Mouse (Mus musculus) ovary, adult 18-20 months (tissue): ENCODE measurements around the gene Psmf1.

ENCODE experiments used
- DNase-seq: peaks from one replicate; pipeline ENCODE4 v3.0.0; 2022; ENCODE audit warnings: low spot score, mixed read lengths

Psmf1 gene

GRCm38 (mm10) chr2:151735422-151735821 lies 8.6 kb downstream of the Psmf1 start:
- no peak for DNase-seq

GRCm38 (mm10) chr2:151733151-151733865 lies 10.7 kb downstream of the Psmf1 start:
- no peak for DNase-seq

GRCm38 (mm10) chr2:151724094-151724493 lies 19.9 kb downstream of the Psmf1 start:
- no peak for DNase-seq

GRCm38 (mm10) chr2:151716318-151717055 lies 27.5 kb downstream of the Psmf1 start:
- DNase-seq: no peak

- DNase-seq: no peak
Observed at GRCm38 (mm10) chr2:151715526-151715925, 28.5 kb downstream of the Psmf1 start.

GRCm38 (mm10) chr2:151712647-151713046 lies 31.3 kb downstream of the Psmf1 start:
- DNase-seq: no peak

- no peak for DNase-seq
Observed at GRCm38 (mm10) chr2:151702851-151703190, 41.2 kb downstream of the Psmf1 start.

- DNase-seq: peak; percentile 13
Observed at GRCm38 (mm10) chr2:151702146-151702850, 41.7 kb downstream of the Psmf1 start.

GRCm38 (mm10) chr2:151701231-151702145 lies 42.5 kb downstream of the Psmf1 start, which contains the start of gene Tmem74b:
Tmem74b (plus strand) TSS chr2:151702008.
- DNase-seq: no peak

GRCm38 (mm10) chr2:151682976-151683375 lies 61.0 kb downstream of the Psmf1 start:
- no peak for DNase-seq

- DNase-seq: no peak
Observed at GRCm38 (mm10) chr2:151682357-151682756, 61.6 kb downstream of the Psmf1 start.

GRCm38 (mm10) chr2:151676234-151676633 lies 67.8 kb downstream of the Psmf1 start:
- DNase-seq: no peak

- no peak for DNase-seq
Observed at GRCm38 (mm10) chr2:151670968-151671329, 73.0 kb downstream of the Psmf1 start.

- no peak for DNase-seq
Observed at GRCm38 (mm10) chr2:151670026-151670967, 73.7 kb downstream of the Psmf1 start.

- DNase-seq: no peak
Observed at GRCm38 (mm10) chr2:151668433-151668832, 75.6 kb downstream of the Psmf1 start, which contains the start of gene Rad21l. Rad21l (minus strand) TSS chr2:151668533.
